19 mouse cellular contexts compared by ENCODE assay signal in genomic region chr11:18563011-18563410, GRCm38 (mm10).
A peak's percentile ranks its signal among the peaks of the same experiment; 100 is the strongest.
DNase-seq lines count a peak whose midpoint lies in the region; ATAC-seq and TF ChIP-seq lines count a peak whose summit lies in the region.
"Had no signal": no experiment of that assay in that cellular context is flagged by ENCODE, and none has a peak within 500 bp of the region (broad histone marks: within the 10 kb centered on the region; RNA-seq: fewer than 3 reads in every experiment).

No protein-coding gene starts in this region.

- TF ChIP-seq CTCF in midbrain, postnatal 0 days (IDR thresholded peaks at IDR 0.05) = no peak

- H3K27ac ChIP-seq in midbrain, embryonic 16.5 days (ENCODE audit: low read length) = no peak overlapping the region
- no peak overlapping the region for H3K27ac ChIP-seq in midbrain, embryonic 13.5 days
- no peak overlapping the region for H3K27ac ChIP-seq in midbrain, postnatal 0 days (ENCODE audit: low read depth, low read length)
- no peak overlapping the region for H3K27ac ChIP-seq in midbrain, embryonic 15.5 days

- peak; percentile 54 for ATAC-seq in midbrain, embryonic 16.5 days
- ATAC-seq in midbrain, embryonic 13.5 days = no peak
- peak; percentile 54; the same call in 1 of the 2 replicates for ATAC-seq in midbrain, postnatal 0 days (ENCODE audit: low FRiP score)
- no peak; the same call in 1 of the 2 replicates for ATAC-seq in midbrain, embryonic 15.5 days (replicated peaks)
- ATAC-seq: activated CD4-positive, CD25-positive, alpha-beta regulatory T cell, adult 4 months; CD4-positive, CD25-positive, alpha-beta regulatory T cell, adult 4 months; Patski had no signal

- H3K4me3 ChIP-seq in midbrain, embryonic 16.5 days (ENCODE audit: low read depth, low read length) = no peak overlapping the region
- no peak overlapping the region for H3K4me3 ChIP-seq in midbrain, embryonic 13.5 days (replicated peaks)
- no peak overlapping the region for H3K4me3 ChIP-seq in midbrain, postnatal 0 days (ENCODE audit: low read depth, low read length)
- H3K4me3 ChIP-seq in midbrain, embryonic 15.5 days = no peak overlapping the region

- H3K9me3 ChIP-seq in midbrain, embryonic 16.5 days (replicated peaks; ENCODE audit: control insufficient read depth, low read length, poor library complexity, severe bottlenecking) = no peaks in the 10 kb centered on the region
- no peaks in the 10 kb centered on the region for H3K9me3 ChIP-seq in midbrain, embryonic 13.5 days
- no peaks in the 10 kb centered on the region for H3K9me3 ChIP-seq in midbrain, postnatal 0 days (ENCODE audit: low read length)
- H3K9me3 ChIP-seq in midbrain, embryonic 15.5 days = no peaks in the 10 kb centered on the region
- H3K9me3 ChIP-seq: G1E had no signal

- no peak overlapping the region for H3K4me2 ChIP-seq in midbrain, embryonic 16.5 days (ENCODE audit: low read length)
- no peak overlapping the region for H3K4me2 ChIP-seq in midbrain, embryonic 13.5 days (replicated peaks)
- H3K4me2 ChIP-seq in midbrain, postnatal 0 days (ENCODE audit: low read depth, low read length, poor library complexity, severe bottlenecking) = no peak overlapping the region
- H3K4me2 ChIP-seq in midbrain, embryonic 15.5 days = no peak overlapping the region

- no peaks in the 10 kb centered on the region for H3K36me3 ChIP-seq in midbrain, embryonic 16.5 days (ENCODE audit: control insufficient read depth, insufficient read depth, low read length)
- no peaks in the 10 kb centered on the region for H3K36me3 ChIP-seq in midbrain, embryonic 13.5 days
- H3K36me3 ChIP-seq in midbrain, postnatal 0 days (ENCODE audit: insufficient read depth, low read length) = no peaks in the 10 kb centered on the region
- H3K36me3 ChIP-seq in midbrain, embryonic 15.5 days (replicated peaks) = no peaks in the 10 kb centered on the region
- H3K36me3 ChIP-seq: G1E had no signal

- no peak for DNase-seq in midbrain, postnatal 0 days (ENCODE audit: low spot score)
- DNase-seq: adrenal gland, adult 2 months; adrenal gland, adult 8-10 months; adrenal gland, postnatal 10 days; adrenal gland, postnatal 14 days; adrenal gland, postnatal 25 days; adrenal gland, postnatal 36 days; B cell, adult 2 months; cerebellum, adult 11 months; cerebellum, adult 11-12 months; cerebellum, adult 18-20 months had no signal

- H3K9ac ChIP-seq in midbrain, embryonic 16.5 days (ENCODE audit: low read depth, low read length) = no peak overlapping the region
- no peak overlapping the region for H3K9ac ChIP-seq in midbrain, embryonic 13.5 days (replicated peaks)
- H3K9ac ChIP-seq in midbrain, postnatal 0 days (replicated peaks; ENCODE audit: low read length, poor library complexity, severe bottlenecking) = no peak overlapping the region
- H3K9ac ChIP-seq in midbrain, embryonic 15.5 days = no peak overlapping the region

- WGBS in midbrain, embryonic 16.5 days = 75% methylated on average over 2 of the region's 2 CpGs
- WGBS in midbrain, embryonic 13.5 days = 86% methylated on average over 2 of the region's 2 CpGs
- WGBS in midbrain, postnatal 0 days = 82% methylated on average over 2 of the region's 2 CpGs
- 89% methylated on average over 2 of the region's 2 CpGs for WGBS in midbrain, embryonic 15.5 days

- H3K4me1 ChIP-seq in midbrain, embryonic 16.5 days (ENCODE audit: control insufficient read depth, insufficient read depth, low read length) = no peaks in the 10 kb centered on the region
- no peaks in the 10 kb centered on the region for H3K4me1 ChIP-seq in midbrain, embryonic 13.5 days (replicated peaks)
- H3K4me1 ChIP-seq in midbrain, postnatal 0 days (ENCODE audit: insufficient read depth, low read length) = no peaks in the 10 kb centered on the region
- no peaks in the 10 kb centered on the region for H3K4me1 ChIP-seq in midbrain, embryonic 15.5 days

- H3K27me3 ChIP-seq in midbrain, embryonic 16.5 days (ENCODE audit: control insufficient read depth, insufficient read depth, low read depth, low read length) = no peaks in the 10 kb centered on the region
- H3K27me3 ChIP-seq in midbrain, embryonic 13.5 days = no peaks in the 10 kb centered on the region
- no peaks in the 10 kb centered on the region for H3K27me3 ChIP-seq in midbrain, postnatal 0 days (ENCODE audit: insufficient read depth, low read length)
- no peaks in the 10 kb centered on the region for H3K27me3 ChIP-seq in midbrain, embryonic 15.5 days (replicated peaks)
- H3K27me3 ChIP-seq: CH12.LX, Patski had no signal

Comparison
In these comparisons a context has a peak if more than half of its experiments do, and no peak if none do; other contexts are left out.
1. ATAC-seq: peak in midbrain, embryonic 16.5 days (single experiment) and midbrain, postnatal 0 days (single experiment); none in midbrain, embryonic 13.5 days (single experiment) and midbrain, embryonic 15.5 days (single experiment).